Mouse (Mus musculus): Measurements from ENCODE around the gene Chd6. TPM values are rescaled to one million over a fixed set of nuclear protein-coding genes. Genes with fewer than 3 reads are reported as not detected.

Gene Chd6
- total and polyA plus RNA-seq, 3 experiments, result 10.8 to 19.7 (median 14.0) TPM

- Histone ChIP-seq H3K36me3 (replicated peaks in 1 of 2; ENCODE audit: control insufficient read depth in 1 of 2, insufficient read depth in 1 of 2, low read length in 1 of 2) (peaks cover 10 to 49% of the 10 kb centered on the region in 2 experiments), H3K27me3 (replicated peaks) (no peaks in the 10 kb centered on the region), H3K9me3 (replicated peaks; ENCODE audit: low read length) (no peaks in the 10 kb centered on the region), H3K27ac (ENCODE audit: insufficient read depth, low read depth) (no peak overlapping the region), H3K9ac (ENCODE audit: insufficient read depth, low read depth) (no peak overlapping the region), H3K4me2 (ENCODE audit: insufficient read depth, low read depth, poor library complexity, severe bottlenecking) (no peak overlapping the region), H3K79me2 (replicated peaks; ENCODE audit: control insufficient read depth, extremely low read depth, insufficient read depth, poor library complexity, severe bottlenecking) (no peaks in the 10 kb centered on the region), H3K4me3 (replicated peaks in 1 of 3; ENCODE audit: low read depth in 2 of 3, low read length in 2 of 3, poor library complexity in 1 of 3) (no peak overlapping the region), H3K4me1 (ENCODE audit: control insufficient read depth in 1 of 2, insufficient read depth in 2 of 2) (no peaks in the 10 kb centered on the region)
- TF ChIP-seq KAT2A (IDR thresholded peaks at IDR 0.05; ENCODE audit: insufficient replicate concordance, low read length) (no peak), ZC3H11A (IDR thresholded peaks at IDR 0.05; ENCODE audit: low read depth, low read length) (no peak)
- in situ Hi-C loops (cut with MboI; ENCODE audit: low pct_ligation_motif_present, low pct_unique_long_range_greater_than_20kb, low sequenced_read_pairs), result no loop called here
- dilution Hi-C loops (cut with MboI; ENCODE audit: extremely low pct_ligation_motif_present, extremely low pct_unique_long_range_greater_than_20kb, low sequenced_read_pairs), result no loop called here
- no peak for DNase-seq (ENCODE audit: extremely low read depth)
Observed at GRCm38 (mm10) chr2:161044492-161045201, 64.2 kb downstream of the Chd6 start.

GRCm38 (mm10) chr2:161042874-161043273 is 66.0 kb downstream of the Chd6 start:
- TF ChIP-seq CTCF (conservative IDR thresholded peaks at IDR 0.05 in 1 of 2, IDR thresholded peaks at IDR 0.05 in 1 of 2; ENCODE audit: low read depth in 2 of 2, low read length in 2 of 2), result 0 out of 4 replicates have a peak, but pooled peaks have one; percentile 16 to 24
- no peak for TF ChIP-seq ZC3H11A (IDR thresholded peaks at IDR 0.05; ENCODE audit: low read depth, low read length)
- no peak for TF ChIP-seq SIN3A (IDR thresholded peaks at IDR 0.05; ENCODE audit: low read length)
- DNase-seq (ENCODE audit: extremely low read depth), result no peak
- Histone ChIP-seq H3K9ac (ENCODE audit: insufficient read depth, low read depth) (no peak overlapping the region), H3K27ac (ENCODE audit: insufficient read depth, low read depth) (no peak overlapping the region), H3K36me3 (replicated peaks in 1 of 2; ENCODE audit: control insufficient read depth in 1 of 2, insufficient read depth in 1 of 2, low read length in 1 of 2) (peaks cover 28 to 61% of the 10 kb centered on the region in 2 experiments), H3K9me3 (replicated peaks; ENCODE audit: low read length) (no peaks in the 10 kb centered on the region), H3K79me2 (replicated peaks; ENCODE audit: control insufficient read depth, extremely low read depth, insufficient read depth, poor library complexity, severe bottlenecking) (no peaks in the 10 kb centered on the region), H3K4me3 (replicated peaks in 1 of 3; ENCODE audit: low read depth in 2 of 3, low read length in 2 of 3, poor library complexity in 1 of 3) (no peak overlapping the region), H3K4me2 (ENCODE audit: insufficient read depth, low read depth, poor library complexity, severe bottlenecking) (no peak overlapping the region), H3K27me3 (replicated peaks) (no peaks in the 10 kb centered on the region), H3K4me1 (ENCODE audit: control insufficient read depth in 1 of 2, insufficient read depth in 2 of 2) (no peaks in the 10 kb centered on the region)
- in situ Hi-C loops (cut with MboI; ENCODE audit: low pct_ligation_motif_present, low pct_unique_long_range_greater_than_20kb, low sequenced_read_pairs), result no loop called here
- dilution Hi-C loops (cut with MboI; ENCODE audit: extremely low pct_ligation_motif_present, extremely low pct_unique_long_range_greater_than_20kb, low sequenced_read_pairs), result no loop called here

DNA sequence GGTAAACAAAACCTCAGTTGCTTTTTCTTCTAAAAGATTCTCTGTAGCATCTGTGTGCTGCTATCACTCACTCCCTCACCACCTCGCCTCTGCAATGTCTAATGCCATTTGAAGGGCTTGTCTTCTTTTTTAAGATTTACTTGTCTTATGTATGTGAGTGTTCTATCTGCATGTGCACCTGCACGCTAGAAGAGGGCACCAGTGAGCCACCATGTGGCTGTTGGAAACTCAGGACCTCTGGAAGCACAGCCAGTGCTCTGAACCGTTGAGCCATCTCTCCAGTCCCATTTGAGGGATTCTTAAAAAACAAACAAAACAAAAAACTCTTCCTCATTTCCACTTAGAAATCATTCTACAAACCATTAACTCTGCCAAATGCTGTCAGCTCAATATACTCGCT is 68.1 kb downstream of the Chd6 start:
- no peaks in the 10 kb centered on the region for H3K27me3 ChIP-seq (replicated peaks)

More for the DNA sequence above, 68.1 kb downstream of the Chd6 start:
- no peak for DNase-seq (ENCODE audit: extremely low read depth)
- Histone ChIP-seq H3K79me2 (replicated peaks; ENCODE audit: control insufficient read depth, extremely low read depth, insufficient read depth, poor library complexity, severe bottlenecking) (no peaks in the 10 kb centered on the region), H3K27ac (ENCODE audit: insufficient read depth, low read depth) (no peak overlapping the region), H3K4me2 (ENCODE audit: insufficient read depth, low read depth, poor library complexity, severe bottlenecking) (no peak overlapping the region), H3K9ac (ENCODE audit: insufficient read depth, low read depth) (no peak overlapping the region), H3K4me1 (ENCODE audit: control insufficient read depth in 1 of 2, insufficient read depth in 2 of 2) (no peaks in the 10 kb centered on the region), H3K9me3 (replicated peaks; ENCODE audit: low read length) (no peaks in the 10 kb centered on the region), H3K4me3 (replicated peaks in 1 of 3; ENCODE audit: low read depth in 2 of 3, low read length in 2 of 3, poor library complexity in 1 of 3) (no peak overlapping the region), H3K36me3 (replicated peaks in 1 of 2; ENCODE audit: control insufficient read depth in 1 of 2, insufficient read depth in 1 of 2, low read length in 1 of 2) (peaks cover 32 to 67% of the 10 kb centered on the region in 2 experiments)
- TF ChIP-seq USF2 (conservative IDR thresholded peaks at IDR 0.05; ENCODE audit: low read depth, low read length) (no peak), RCOR1 (conservative IDR thresholded peaks at IDR 0.05; ENCODE audit: low read depth, low read length) (no peak), CTCF (conservative IDR thresholded peaks at IDR 0.05 in 1 of 2, IDR thresholded peaks at IDR 0.05 in 1 of 2; ENCODE audit: low read depth in 2 of 2, low read length in 2 of 2) (peak in 1 of 2 experiments; percentile 32; a peak in 2 of 4 replicates), RAD21 (IDR thresholded peaks at IDR 0.05; ENCODE audit: low read depth, low read length) (peak; percentile 14), SMC3 (IDR thresholded peaks at IDR 0.05; ENCODE audit: low read depth, low read length) (peak; percentile 31)
- dilution Hi-C loops (cut with MboI; ENCODE audit: extremely low pct_ligation_motif_present, extremely low pct_unique_long_range_greater_than_20kb, low sequenced_read_pairs), result no loop called here
- in situ Hi-C loops (cut with MboI; ENCODE audit: low pct_ligation_motif_present, low pct_unique_long_range_greater_than_20kb, low sequenced_read_pairs), result no loop called here
